In the genomic region with DNA sequence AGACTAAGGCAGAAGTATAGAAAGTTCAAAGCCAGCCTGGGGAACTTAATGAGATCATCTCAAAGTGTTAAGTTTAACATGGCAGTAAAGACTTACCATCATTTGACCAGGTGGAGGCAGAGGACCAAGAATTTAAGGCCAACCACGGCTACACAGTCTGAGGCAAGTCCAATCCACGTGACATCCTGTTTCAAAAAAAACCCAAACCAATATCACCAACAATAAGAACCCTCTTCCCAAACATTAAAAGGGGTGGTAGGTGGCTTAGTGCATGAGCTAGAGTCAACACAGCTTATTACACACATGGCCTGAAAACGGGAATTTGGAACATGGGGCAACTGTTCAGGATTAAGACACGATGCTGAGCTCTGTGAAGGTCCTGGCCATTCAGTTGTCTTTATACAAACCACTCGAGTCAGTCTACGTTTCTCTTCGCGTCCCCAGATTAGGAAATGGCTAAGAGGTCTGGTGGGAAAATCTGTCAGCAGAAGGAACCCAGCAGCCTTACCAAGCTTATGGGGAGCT, we compare ENCODE assay signal across 7 mouse cellular contexts. TPM values are rescaled to one million over a fixed set of nuclear protein-coding genes. Genes with fewer than 3 reads are reported as not detected.
DNase-seq lines count a peak whose midpoint lies in the region; ATAC-seq and TF ChIP-seq lines count a peak whose summit lies in the region.

No protein-coding gene starts in this region.

- no peak for DNase-seq in testis, postnatal 14 days (ENCODE audit: low spot score)
- no peak for DNase-seq in left cerebral cortex, postnatal 4 days
- no peak for DNase-seq in kidney, adult 11 months

- H3K9ac ChIP-seq in embryonic facial prominence, embryonic 15.5 days = peak overlapping the region; percentile 37
- peak overlapping the region; percentile 58 for H3K9ac ChIP-seq in limb, embryonic 12.5 days (replicated peaks)

- WGBS in embryonic facial prominence, embryonic 15.5 days = 20% methylated on average over 8 of the region's 8 CpGs
- 32% methylated on average over 8 of the region's 8 CpGs for WGBS in limb, embryonic 12.5 days
- 11% methylated on average over 8 of the region's 8 CpGs for WGBS in olfactory bulb, adult 2 months

- no peaks in the 10 kb centered on the region for H3K9me3 ChIP-seq in embryonic facial prominence, embryonic 15.5 days (replicated peaks)
- no peaks in the 10 kb centered on the region for H3K9me3 ChIP-seq in limb, embryonic 12.5 days

- peaks cover 24% of the 10 kb centered on the region for H3K4me1 ChIP-seq in testis, adult 2 months (ENCODE audit: control insufficient read depth, insufficient read depth, low read length)
- peaks cover 17% of the 10 kb centered on the region for H3K4me1 ChIP-seq in embryonic facial prominence, embryonic 15.5 days
- peaks cover 22% of the 10 kb centered on the region for H3K4me1 ChIP-seq in limb, embryonic 12.5 days (replicated peaks)
- peaks cover 11% of the 10 kb centered on the region for H3K4me1 ChIP-seq in olfactory bulb, adult 2 months (ENCODE audit: control insufficient read depth, insufficient read depth, low read length)

- no peaks in the 10 kb centered on the region for H3K36me3 ChIP-seq in testis, adult 2 months (ENCODE audit: control insufficient read depth, insufficient read depth, low read length)
- no peaks in the 10 kb centered on the region for H3K36me3 ChIP-seq in embryonic facial prominence, embryonic 15.5 days
- no peaks in the 10 kb centered on the region for H3K36me3 ChIP-seq in limb, embryonic 12.5 days

- intact Hi-C loops in left cerebral cortex, postnatal 4 days (cut with DNase I) = no loop called here

- no peaks in the 10 kb centered on the region for H3K27me3 ChIP-seq in testis, adult 2 months (ENCODE audit: control insufficient read depth, insufficient read depth, low read length)
- H3K27me3 ChIP-seq in embryonic facial prominence, embryonic 15.5 days = no peaks in the 10 kb centered on the region
- H3K27me3 ChIP-seq in limb, embryonic 12.5 days = no peaks in the 10 kb centered on the region

- no peak for TF ChIP-seq CTCF in testis, adult 2 months (IDR thresholded peaks at IDR 0.05; ENCODE audit: control insufficient read depth, insufficient read depth, insufficient replicate concordance, low read depth, low read length)
- TF ChIP-seq CTCF in olfactory bulb, adult 2 months (IDR thresholded peaks at IDR 0.05; ENCODE audit: insufficient read depth, low read depth, low read length) = no peak

- no peak for ATAC-seq in embryonic facial prominence, embryonic 15.5 days (ENCODE audit: insufficient number of reproducible peaks, low FRiP score, low TSS enrichment, low read depth)
- no peak; the same call in 1 of the 2 replicates for ATAC-seq in limb, embryonic 12.5 days (ENCODE audit: insufficient number of reproducible peaks, insufficient read depth, low FRiP score, low TSS enrichment, low read depth)

- H3K4me3 ChIP-seq in testis, adult 2 months (ENCODE audit: control insufficient read depth, low read depth, low read length) = peak overlapping the region; percentile 89
- peak overlapping the region; percentile 84 for H3K4me3 ChIP-seq in embryonic facial prominence, embryonic 15.5 days (replicated peaks)
- peak overlapping the region; percentile 74 for H3K4me3 ChIP-seq in limb, embryonic 12.5 days (replicated peaks)
- peak overlapping the region; percentile 92 for H3K4me3 ChIP-seq in olfactory bulb, adult 2 months (ENCODE audit: insufficient read depth, low read depth, low read length)

- H3K27ac ChIP-seq in testis, adult 2 months (ENCODE audit: control insufficient read depth, insufficient read depth, low read depth, low read length) = peak overlapping the region; percentile 91
- peak overlapping the region; percentile 92 for H3K27ac ChIP-seq in embryonic facial prominence, embryonic 15.5 days (replicated peaks)
- H3K27ac ChIP-seq in limb, embryonic 12.5 days = peak overlapping the region; percentile 90
- H3K27ac ChIP-seq in olfactory bulb, adult 2 months (ENCODE audit: insufficient read depth, low read depth, low read length) = peak overlapping the region; percentile 82

- no peak for TF ChIP-seq POLR2A in testis, adult 2 months (IDR thresholded peaks at IDR 0.05; ENCODE audit: control insufficient read depth, low read depth, low read length)
- TF ChIP-seq POLR2A in olfactory bulb, adult 2 months (IDR thresholded peaks at IDR 0.05; ENCODE audit: insufficient read depth, low read depth, low read length) = no peak

- peak overlapping the region; percentile 75 for H3K4me2 ChIP-seq in embryonic facial prominence, embryonic 15.5 days (replicated peaks)
- peak overlapping the region; percentile 66 for H3K4me2 ChIP-seq in limb, embryonic 12.5 days

RNA-seq across cellular contexts. Expression of a gene that starts 0.8 kb away (rescaled TPM):
- polyA plus RNA-seq in testis, adult 2 months (2012; rRNA removed) = 16.8 and 17.2 TPM in 2 replicates
- polyA plus RNA-seq in embryonic facial prominence, embryonic 15.5 days (2015; fragmentation: Nextera tagmentation; extraction: Ambion mirVana) = 29.7 and 33.0 TPM in 2 replicates
- polyA plus RNA-seq in limb, embryonic 12.5 days (2016; fragmentation: Nextera tagmentation; extraction: Ambion mirVana) = 45.2 and 47.6 TPM in 2 replicates
- polyA plus RNA-seq in olfactory bulb, adult 2 months (2012; ENCODE audit: insufficient read depth, insufficient read length, low replicate concordance, missing spikeins) = not detected in 2 replicates
- 10 to 100 TPM; 39.3 to 45.1 TPM for total RNA-seq in left cerebral cortex, postnatal 4 days (2021)

RNA-seq across cellular contexts. Expression of a gene that starts 19.6 kb away (rescaled TPM):
- 0.11 and 0.12 TPM in 2 replicates for polyA plus RNA-seq in testis, adult 2 months (2012; rRNA removed)
- 0.11 and 0.25 TPM in 2 replicates for polyA plus RNA-seq in embryonic facial prominence, embryonic 15.5 days (2015; fragmentation: Nextera tagmentation; extraction: Ambion mirVana)
- not detected in 2 replicates for polyA plus RNA-seq in limb, embryonic 12.5 days (2016; fragmentation: Nextera tagmentation; extraction: Ambion mirVana)
- not detected in 2 replicates for polyA plus RNA-seq in olfactory bulb, adult 2 months (2012; ENCODE audit: insufficient read depth, insufficient read length, low replicate concordance, missing spikeins)
- total RNA-seq in left cerebral cortex, postnatal 4 days (2021) = not detected

Comparison
In these comparisons a context has a peak if more than half of its experiments do, and no peak if none do; other contexts are left out.
1. RNA of a gene that starts 0.8 kb away (polyA plus RNA-seq): 45.2 to 47.6 TPM in limb, embryonic 12.5 days, 29.7 to 33.0 TPM in embryonic facial prominence, embryonic 15.5 days and 16.8 to 17.2 TPM in testis, adult 2 months; not detected in olfactory bulb, adult 2 months; every median in the first group is over 10 times any median in the second.
2. Peak in every context shown above with its lines, with median percentiles within 50 percentile points of each other: H3K27ac ChIP-seq and H3K4me3 ChIP-seq.